19 mouse cellular contexts compared by ENCODE assay signal in genomic region chr1:151118982-151119381, GRCm38 (mm10).
DNase-seq lines count a peak whose midpoint lies in the region; ATAC-seq and TF ChIP-seq lines count a peak whose summit lies in the region.
"Had no signal": no experiment of that assay in that cellular context is flagged by ENCODE, and none has a peak within 500 bp of the region (broad histone marks: within the 10 kb centered on the region; RNA-seq: fewer than 3 reads in every experiment).

No protein-coding gene starts in this region.

- no peaks in the 10 kb centered on the region for H3K9me3 ChIP-seq in kidney, embryonic 14.5 days (ENCODE audit: control insufficient read depth, low read length)
- H3K9me3 ChIP-seq in midbrain, postnatal 0 days (ENCODE audit: low read length): no peaks in the 10 kb centered on the region
- H3K9me3 ChIP-seq in midbrain, embryonic 15.5 days: no peaks in the 10 kb centered on the region
- H3K9me3 ChIP-seq: forebrain, embryonic 12.5 days; limb, embryonic 12.5 days; lung, embryonic 15.5 days; midbrain, embryonic 12.5 days had no signal

- no peak overlapping the region for H3K4me2 ChIP-seq in kidney, embryonic 14.5 days (replicated peaks; ENCODE audit: low read depth, low read length)
- no peak overlapping the region for H3K4me2 ChIP-seq in midbrain, postnatal 0 days (ENCODE audit: low read depth, low read length, poor library complexity, severe bottlenecking)
- H3K4me2 ChIP-seq in midbrain, embryonic 15.5 days: no peak overlapping the region
- H3K4me2 ChIP-seq: forebrain, embryonic 12.5 days; heart, embryonic 11.5 days; limb, embryonic 12.5 days; lung, embryonic 15.5 days; midbrain, embryonic 12.5 days had no signal

- H3K27me3 ChIP-seq in kidney, adult 2 months (replicated peaks; ENCODE audit: control insufficient read depth, insufficient read depth, low read length): no peaks in the 10 kb centered on the region
- no peaks in the 10 kb centered on the region for H3K27me3 ChIP-seq in kidney, embryonic 14.5 days (ENCODE audit: control insufficient read depth, insufficient read depth, low read length)
- no peaks in the 10 kb centered on the region for H3K27me3 ChIP-seq in midbrain, postnatal 0 days (ENCODE audit: insufficient read depth, low read length)
- H3K27me3 ChIP-seq in midbrain, embryonic 15.5 days (replicated peaks): no peaks in the 10 kb centered on the region
- H3K27me3 ChIP-seq: forebrain, embryonic 12.5 days; limb, embryonic 12.5 days; lung, embryonic 15.5 days; midbrain, embryonic 12.5 days had no signal

- no peak overlapping the region for H3K27ac ChIP-seq in kidney, adult 2 months (ENCODE audit: insufficient read depth, low read depth, low read length)
- H3K27ac ChIP-seq in kidney, embryonic 14.5 days (ENCODE audit: low read depth, low read length): no peak overlapping the region
- no peak overlapping the region for H3K27ac ChIP-seq in midbrain, postnatal 0 days (ENCODE audit: low read depth, low read length)
- H3K27ac ChIP-seq in midbrain, embryonic 15.5 days: no peak overlapping the region
- H3K27ac ChIP-seq: forebrain, embryonic 12.5 days; limb, embryonic 12.5 days; lung, embryonic 15.5 days; midbrain, embryonic 12.5 days had no signal

- H3K4me1 ChIP-seq in kidney, adult 2 months (ENCODE audit: control insufficient read depth, insufficient read depth, low read length): peaks cover 2% of the 10 kb centered on the region; the same call in 1 of the 2 replicates
- no peaks in the 10 kb centered on the region for H3K4me1 ChIP-seq in kidney, embryonic 14.5 days (ENCODE audit: control insufficient read depth, insufficient read depth, low read length)
- no peaks in the 10 kb centered on the region for H3K4me1 ChIP-seq in midbrain, postnatal 0 days (ENCODE audit: insufficient read depth, low read length)
- no peaks in the 10 kb centered on the region for H3K4me1 ChIP-seq in midbrain, embryonic 15.5 days
- H3K4me1 ChIP-seq: forebrain, embryonic 12.5 days; lung, embryonic 15.5 days; midbrain, embryonic 12.5 days had no signal

- ATAC-seq in kidney, embryonic 14.5 days (ENCODE audit: low FRiP score, low TSS enrichment): no peak
- no peak for ATAC-seq in midbrain, postnatal 0 days (ENCODE audit: low FRiP score)
- ATAC-seq in midbrain, embryonic 15.5 days (replicated peaks): no peak
- 0 out of 2 replicates have a peak, but pooled peaks have one; percentile 60 for ATAC-seq in erythroblast, adult 5-6 weeks (replicated peaks; ENCODE audit: low FRiP score, poor library complexity, severe bottlenecking)
- no peak for ATAC-seq in granulocyte monocyte progenitor cell, adult 5-6 weeks (replicated peaks; ENCODE audit: poor library complexity, severe bottlenecking)
- ATAC-seq: hindbrain, embryonic 16.5 days had no signal

- peak; percentile 38 for TF ChIP-seq CTCF in kidney, adult 2 months (conservative IDR thresholded peaks at IDR 0.05; ENCODE audit: insufficient read depth, insufficient read length, low read depth, low read length)
- peak; percentile 16; the same call in 1 of the 2 replicates for TF ChIP-seq CTCF in midbrain, postnatal 0 days (IDR thresholded peaks at IDR 0.05)

- no peak for DNase-seq in kidney, adult 2 months
- DNase-seq in midbrain, postnatal 0 days (ENCODE audit: low spot score): no peak
- DNase-seq in adrenal gland, postnatal 25 days: no peak
- DNase-seq: adrenal gland, postnatal 14 days; cerebellum, adult 9-11 months; heart, postnatal 36 days; kidney, adult 8-10 months; right cerebral cortex, adult 18-20 months; thymus, postnatal 36 days had no signal

- no peak overlapping the region for H3K4me3 ChIP-seq in kidney, adult 2 months (ENCODE audit: insufficient read depth, low read depth, low read length)
- no peak overlapping the region for H3K4me3 ChIP-seq in kidney, embryonic 14.5 days (ENCODE audit: low read length)
- H3K4me3 ChIP-seq in midbrain, postnatal 0 days (ENCODE audit: low read depth, low read length): no peak overlapping the region
- H3K4me3 ChIP-seq in midbrain, embryonic 15.5 days: no peak overlapping the region
- H3K4me3 ChIP-seq: forebrain, embryonic 12.5 days; limb, embryonic 12.5 days; lung, embryonic 15.5 days; midbrain, embryonic 12.5 days had no signal

- H3K36me3 ChIP-seq in kidney, adult 2 months (ENCODE audit: control insufficient read depth, insufficient read depth, low read length): no peaks in the 10 kb centered on the region; the same call in 1 of the 2 replicates
- H3K36me3 ChIP-seq in kidney, embryonic 14.5 days (ENCODE audit: control insufficient read depth, insufficient read depth, low read length): no peaks in the 10 kb centered on the region
- no peaks in the 10 kb centered on the region for H3K36me3 ChIP-seq in midbrain, postnatal 0 days (ENCODE audit: insufficient read depth, low read length)
- H3K36me3 ChIP-seq in midbrain, embryonic 15.5 days (replicated peaks): no peaks in the 10 kb centered on the region
- H3K36me3 ChIP-seq: forebrain, embryonic 12.5 days; limb, embryonic 12.5 days; lung, embryonic 15.5 days; midbrain, embryonic 12.5 days had no signal

- WGBS in kidney, adult 2 months: 83% methylated on average over 4 of the region's 4 CpGs
- WGBS in kidney, embryonic 14.5 days: 88% methylated on average over 4 of the region's 4 CpGs
- 91% methylated on average over 4 of the region's 4 CpGs for WGBS in midbrain, postnatal 0 days
- WGBS in midbrain, embryonic 15.5 days: 88% methylated on average over 4 of the region's 4 CpGs

- no peak overlapping the region for H3K9ac ChIP-seq in kidney, embryonic 14.5 days (ENCODE audit: low read depth, low read length)
- no peak overlapping the region for H3K9ac ChIP-seq in midbrain, postnatal 0 days (replicated peaks; ENCODE audit: low read length, poor library complexity, severe bottlenecking)
- H3K9ac ChIP-seq in midbrain, embryonic 15.5 days: no peak overlapping the region
- H3K9ac ChIP-seq: forebrain, embryonic 12.5 days; limb, embryonic 12.5 days; lung, embryonic 15.5 days; midbrain, embryonic 12.5 days had no signal

- TF ChIP-seq POLR2A in kidney, adult 2 months (IDR thresholded peaks at IDR 0.05; ENCODE audit: low read depth, low read length): no peak
